In the genomic region with DNA sequence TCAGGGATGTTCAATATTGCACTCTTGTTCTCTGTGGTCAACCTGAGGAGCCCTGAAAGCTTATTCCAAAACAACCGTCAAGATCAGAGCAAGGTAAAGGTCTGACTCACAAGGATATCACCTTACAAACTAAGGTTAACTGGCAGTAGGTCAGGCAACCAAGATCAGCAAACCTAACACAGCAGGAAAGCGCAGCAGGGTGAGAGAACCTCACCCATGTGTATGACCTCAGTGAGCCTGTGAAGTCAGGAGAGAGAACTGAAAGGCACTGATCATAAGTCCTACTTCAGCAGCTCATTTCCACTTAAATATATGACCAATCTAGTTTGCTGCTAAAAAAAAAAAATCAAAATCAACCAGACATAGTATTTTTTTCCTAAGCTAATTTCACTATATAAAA, we compare ENCODE assay signal across 16 mouse cellular contexts. TPM values are rescaled to one million over a fixed set of nuclear protein-coding genes. Genes with fewer than 3 reads are reported as not detected.
"Had no signal": no experiment of that assay in that cellular context is flagged by ENCODE, and none has a peak within 500 bp of the region (broad histone marks: within the 10 kb centered on the region; RNA-seq: fewer than 3 reads in every experiment).

No protein-coding gene starts in this region.

- H3K27ac ChIP-seq: neural tube, embryonic 13.5 days; neural tube, embryonic 15.5 days; stomach, embryonic 15.5 days had no signal

- H3K9me3 ChIP-seq: neural tube, embryonic 13.5 days; neural tube, embryonic 15.5 days; stomach, embryonic 15.5 days had no signal

- H3K27me3 ChIP-seq: neural tube, embryonic 13.5 days; neural tube, embryonic 15.5 days; stomach, embryonic 15.5 days had no signal

- DNase-seq: retina, postnatal 1 day; right cerebral cortex, adult 18-20 months; right cerebral cortex, postnatal 14 days; right cerebral cortex, postnatal 25 days; right cerebral cortex, postnatal 4 days; spleen, adult 18-20 months; thymus, adult 18-20 months; thymus, adult 2 months; thymus, postnatal 14 days; thymus, postnatal 25 days; thymus, postnatal 36 days; thymus, postnatal 4 days had no signal

- H3K4me2 ChIP-seq: neural tube, embryonic 13.5 days; neural tube, embryonic 15.5 days; stomach, embryonic 15.5 days had no signal

- H3K4me3 ChIP-seq: neural tube, embryonic 13.5 days; neural tube, embryonic 15.5 days; stomach, embryonic 15.5 days had no signal

- H3K36me3 ChIP-seq: stomach, embryonic 15.5 days had no signal

- H3K9ac ChIP-seq: neural tube, embryonic 13.5 days; neural tube, embryonic 15.5 days; stomach, embryonic 15.5 days had no signal

RNA-seq across cellular contexts. Expression of gene Gpr65, which starts 16.0 kb away (rescaled TPM):
- polyA plus RNA-seq: neural tube, embryonic 14.5 days had no signal
